Mouse (Mus musculus): ENCODE measurements around the gene Ccdc162.

Ccdc162 gene

DNA sequence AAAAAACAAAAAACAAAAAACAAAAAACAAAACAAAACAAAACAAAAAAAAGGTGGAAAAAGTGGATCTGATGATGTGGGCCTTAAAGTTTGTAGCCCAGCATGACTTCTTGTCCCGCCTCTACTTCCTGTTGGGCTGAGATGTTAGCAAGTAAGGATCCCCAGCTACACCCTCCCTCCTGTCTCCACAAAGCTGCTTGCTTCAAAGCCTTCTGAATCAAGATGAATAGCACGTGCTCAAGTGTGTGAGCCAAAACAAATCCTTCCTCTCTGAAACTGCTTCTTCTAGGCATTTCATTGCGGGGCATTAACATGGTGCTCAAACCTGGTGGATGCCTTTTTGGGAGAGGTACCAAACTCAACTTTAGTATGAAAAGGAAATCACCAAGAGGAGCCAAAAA, 77.7 kb downstream of the Ccdc162 start:
- intact Hi-C loops (cut with DNase I): no loop called here

DNA sequence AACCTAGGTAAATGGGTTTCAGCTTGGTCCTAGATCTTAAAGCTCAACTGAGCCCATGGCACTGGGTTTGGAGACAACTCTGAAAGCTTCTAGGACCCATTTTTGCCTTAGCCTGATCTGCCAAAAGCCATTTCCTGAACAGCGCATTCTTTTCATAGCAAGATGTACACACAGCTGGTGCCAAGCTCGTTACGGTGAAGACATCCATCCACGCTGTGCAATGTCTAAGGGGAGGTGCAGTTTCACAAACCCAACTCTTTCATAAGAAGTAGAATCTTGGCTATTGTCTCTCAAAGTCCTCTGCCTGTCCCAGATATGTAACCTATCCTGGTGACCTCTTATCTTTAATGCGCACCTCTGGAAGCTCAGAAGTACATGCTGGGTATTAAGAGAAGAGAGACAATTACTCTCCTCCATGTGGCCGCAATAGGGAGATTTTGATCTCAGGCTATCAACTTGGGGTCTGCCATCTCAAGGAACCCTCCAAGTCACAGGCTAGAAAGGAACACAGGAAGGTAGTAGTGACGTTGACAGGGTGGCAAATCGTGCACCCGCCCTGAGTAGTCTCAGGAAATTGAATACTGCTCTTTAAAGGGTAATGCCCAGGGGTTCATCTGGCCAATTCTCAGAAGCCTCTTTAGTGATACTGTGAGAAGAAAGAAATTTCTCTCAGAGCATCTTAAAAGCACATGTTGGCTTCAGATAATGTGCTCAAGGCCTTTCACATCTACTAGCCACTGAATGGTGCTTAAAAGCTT, 81.0 kb downstream of the Ccdc162 start:
- intact Hi-C loops (cut with DNase I): no loop called here

- intact Hi-C loops (cut with DNase I): no loop called here
Observed at GRCm38 (mm10) chr10:41633801-41634200, 82.6 kb downstream of the Ccdc162 start.

DNA sequence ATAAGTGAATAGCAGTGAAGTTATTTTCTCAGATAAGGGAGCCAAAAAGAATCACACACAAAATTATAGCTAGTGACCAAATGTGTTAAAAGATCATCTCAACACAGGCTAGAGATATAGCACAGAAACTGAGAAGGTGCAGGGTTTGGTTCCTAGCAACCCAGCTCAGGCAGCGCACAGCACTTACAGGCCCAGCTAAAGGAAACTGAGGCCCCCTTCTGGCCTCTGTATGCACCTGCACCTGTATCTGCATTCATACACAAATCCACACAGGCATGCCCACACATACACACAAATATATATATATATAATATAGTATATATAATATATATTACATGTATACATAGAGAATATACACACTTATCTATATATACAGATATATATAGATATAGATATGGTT, 84.4 kb downstream of the Ccdc162 start:
- intact Hi-C loops (cut with DNase I): no loop called here

GRCm38 (mm10) chr10:41626996-41627395, 89.4 kb downstream of the Ccdc162 start:
- intact Hi-C loops (cut with DNase I): no loop called here

DNA sequence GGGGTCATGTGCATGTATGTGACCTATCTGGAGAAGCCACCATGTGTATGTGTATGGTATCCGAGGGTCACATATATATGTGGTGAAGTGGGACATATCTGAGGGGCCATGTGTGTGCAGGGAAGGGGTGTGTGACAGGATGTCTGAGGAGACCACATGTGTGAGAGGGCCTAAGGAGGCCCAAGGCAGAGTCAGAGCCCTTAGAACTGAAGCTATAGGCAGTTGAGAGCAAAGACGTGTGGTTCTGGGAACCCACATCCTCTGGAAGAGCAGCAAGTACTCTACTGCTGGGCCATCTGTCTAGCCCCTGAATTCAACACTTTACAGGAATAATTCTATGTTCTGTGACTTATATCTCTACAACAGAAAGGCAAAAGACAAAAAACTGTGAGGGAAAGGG, 96.4 kb downstream of the Ccdc162 start:
- intact Hi-C loops (cut with DNase I): no loop called here

DNA sequence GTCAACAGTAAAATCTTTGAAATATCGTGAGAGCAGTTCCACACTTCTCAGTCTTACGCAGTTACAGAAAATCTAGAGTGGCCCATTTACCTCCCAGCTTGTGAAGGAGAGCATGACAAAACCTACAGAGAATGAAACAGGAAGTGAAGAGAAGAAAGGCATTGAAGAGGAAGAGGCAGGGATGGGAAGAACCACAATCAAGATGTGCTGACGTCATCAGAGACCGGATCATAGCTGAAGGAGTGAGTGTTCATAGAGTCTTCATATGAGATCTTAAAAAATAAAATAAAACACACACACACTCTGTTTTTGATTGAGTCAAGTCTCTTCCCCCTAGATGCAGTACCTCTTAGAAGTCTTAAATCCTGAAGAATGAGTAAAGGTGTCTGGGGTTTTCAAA, 100.9 kb downstream of the Ccdc162 start:
- intact Hi-C loops (cut with DNase I): no loop called here

- intact Hi-C loops (cut with DNase I): no loop called here
Observed at GRCm38 (mm10) chr10:41611941-41612340, 104.5 kb downstream of the Ccdc162 start.

GRCm38 (mm10) chr10:41609475-41609874, 107.0 kb downstream of the Ccdc162 start:
- intact Hi-C loops (cut with DNase I): no loop called here

GRCm38 (mm10) chr10:41608485-41608884, 107.9 kb downstream of the Ccdc162 start:
- intact Hi-C loops (cut with DNase I): no loop called here

GRCm38 (mm10) chr10:41602667-41603066, 113.8 kb downstream of the Ccdc162 start:
- intact Hi-C loops (cut with DNase I): no loop called here

DNA sequence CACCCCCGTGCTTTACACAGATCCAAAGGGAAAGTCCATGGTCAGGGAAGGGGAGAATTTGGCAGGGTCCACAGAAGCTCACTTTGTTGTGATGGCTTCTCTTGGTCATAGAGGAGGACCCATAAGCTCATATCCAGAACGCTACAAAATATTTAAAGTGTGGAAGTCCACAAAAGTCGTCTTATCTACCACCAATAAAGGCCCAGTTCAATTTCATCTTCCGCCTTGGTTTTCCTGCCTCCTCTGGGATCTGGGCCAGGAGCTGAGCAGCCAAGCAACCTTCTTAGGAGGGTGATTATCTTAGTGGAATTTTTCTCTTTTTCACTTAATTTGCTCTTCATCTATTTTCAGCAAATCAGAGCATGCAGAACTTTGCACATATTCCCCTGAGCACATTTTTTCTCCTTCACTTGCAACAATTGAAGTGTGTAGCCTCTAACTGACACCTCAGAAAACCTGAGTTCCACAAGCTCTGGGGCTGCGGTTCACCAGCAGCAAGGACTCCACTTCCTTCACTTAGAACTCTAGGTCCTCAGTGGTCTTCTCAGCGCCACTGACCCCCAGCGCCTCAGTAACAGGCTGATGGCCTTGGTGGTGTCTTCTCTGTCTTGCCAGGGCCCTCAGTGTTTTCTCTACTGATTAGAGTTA, 114.4 kb downstream of the Ccdc162 start:
- intact Hi-C loops (cut with DNase I): no loop called here

DNA sequence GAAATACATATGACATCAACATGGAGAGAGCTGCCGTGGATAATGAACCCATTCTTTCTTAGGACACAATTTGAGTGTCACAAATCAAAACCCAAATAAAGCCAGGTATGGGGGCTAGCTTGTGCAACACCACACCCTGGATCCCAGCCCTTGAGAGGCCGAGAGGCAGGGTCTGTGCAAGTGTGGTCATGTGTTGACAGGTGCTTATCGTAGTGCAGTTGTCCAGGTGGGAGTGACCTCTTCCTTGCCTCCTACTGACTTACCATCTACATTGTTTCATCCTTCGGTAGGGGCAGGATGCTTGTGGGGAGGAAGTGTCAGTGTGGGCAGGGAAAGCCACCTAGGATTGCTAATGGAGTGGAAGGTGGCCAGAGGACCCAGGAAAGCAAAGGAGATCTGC, 115.1 kb downstream of the Ccdc162 start:
- intact Hi-C loops (cut with DNase I): no loop called here

DNA sequence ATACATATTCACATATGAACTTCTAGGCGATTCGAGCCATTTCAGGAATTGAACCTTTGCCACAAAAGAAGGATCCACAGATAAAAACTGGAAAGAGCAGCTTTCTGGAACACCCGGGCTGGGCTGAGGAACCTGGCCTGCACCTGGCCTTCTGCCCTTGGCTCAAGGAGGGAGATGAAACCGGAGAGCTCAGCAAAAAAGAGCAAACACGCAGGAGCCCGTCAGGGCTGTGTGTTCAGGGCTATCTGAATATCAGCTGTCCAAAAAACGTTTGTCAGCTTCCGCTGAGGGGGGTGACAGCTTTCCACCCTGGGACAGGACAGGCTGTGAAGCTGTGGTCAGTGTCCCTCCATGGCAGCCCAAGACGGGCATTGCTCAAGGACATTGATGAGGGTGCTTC, 117.4 kb downstream of the Ccdc162 start:
- intact Hi-C loops (cut with DNase I): no loop called here

DNA sequence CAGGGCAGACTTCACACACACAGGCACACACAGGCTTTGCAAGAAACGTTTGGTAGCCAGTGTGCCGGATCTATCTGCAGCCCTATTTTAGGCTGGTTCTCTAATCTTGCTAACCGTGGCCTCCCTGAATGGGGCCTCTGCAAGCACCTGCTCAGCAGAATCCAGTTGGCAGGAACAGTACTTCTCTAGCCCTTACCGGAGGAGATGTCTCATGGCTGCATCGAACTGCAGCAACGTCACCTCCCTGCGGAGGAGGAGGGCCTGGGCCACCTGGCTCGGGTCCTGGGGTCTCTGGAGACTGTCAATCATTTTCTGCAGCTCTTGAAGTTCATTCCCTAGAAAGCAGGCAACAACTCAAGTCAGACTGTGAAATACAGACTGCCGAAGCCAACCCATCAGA, 118.2 kb downstream of the Ccdc162 start:
- intact Hi-C loops (cut with DNase I): no loop called here

GRCm38 (mm10) chr10:41595550-41595949, 120.9 kb downstream of the Ccdc162 start:
- intact Hi-C loops (cut with DNase I): no loop called here

DNA sequence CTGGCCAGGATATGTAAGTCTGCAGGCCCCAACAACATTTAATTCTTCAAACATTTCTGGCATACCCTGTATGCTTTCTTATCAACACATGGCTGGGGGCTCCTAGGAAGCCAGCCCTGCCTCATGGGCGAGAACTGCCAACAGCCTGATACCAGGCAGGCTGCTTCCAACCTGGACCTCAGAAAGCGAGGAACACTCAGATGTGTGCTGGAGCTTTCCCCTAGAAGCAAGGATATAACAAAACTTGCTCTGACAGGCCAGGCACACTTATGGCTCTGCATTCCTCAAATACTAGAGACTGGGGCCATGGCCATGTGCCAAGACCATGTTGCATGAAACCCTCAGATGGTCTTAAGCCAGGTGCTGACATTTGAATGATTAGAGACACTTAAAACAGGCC, 121.5 kb downstream of the Ccdc162 start:
- intact Hi-C loops (cut with DNase I): no loop called here

DNA sequence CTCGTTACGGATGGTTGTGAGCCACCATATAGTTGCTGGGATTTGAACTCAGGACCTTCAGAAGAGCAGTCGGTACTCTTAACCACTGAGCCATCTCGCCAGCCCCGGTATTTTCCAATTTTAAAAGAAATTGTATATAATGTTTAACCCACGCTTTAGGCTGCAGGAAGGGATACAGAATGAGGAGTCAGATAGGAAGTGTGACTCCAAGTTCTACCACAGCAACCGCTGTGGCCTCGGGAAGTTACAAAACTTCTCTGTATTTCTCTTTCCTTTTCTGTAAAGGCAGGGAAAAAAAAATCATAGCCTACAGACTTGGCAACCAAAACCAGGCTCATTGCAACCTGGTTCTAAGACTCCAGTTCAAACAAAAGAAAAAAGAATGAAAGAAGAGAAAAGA, 122.0 kb downstream of the Ccdc162 start:
- intact Hi-C loops (cut with DNase I): no loop called here

- intact Hi-C loops (cut with DNase I): no loop called here
Observed at GRCm38 (mm10) chr10:41588616-41589015, 127.8 kb downstream of the Ccdc162 start.

DNA sequence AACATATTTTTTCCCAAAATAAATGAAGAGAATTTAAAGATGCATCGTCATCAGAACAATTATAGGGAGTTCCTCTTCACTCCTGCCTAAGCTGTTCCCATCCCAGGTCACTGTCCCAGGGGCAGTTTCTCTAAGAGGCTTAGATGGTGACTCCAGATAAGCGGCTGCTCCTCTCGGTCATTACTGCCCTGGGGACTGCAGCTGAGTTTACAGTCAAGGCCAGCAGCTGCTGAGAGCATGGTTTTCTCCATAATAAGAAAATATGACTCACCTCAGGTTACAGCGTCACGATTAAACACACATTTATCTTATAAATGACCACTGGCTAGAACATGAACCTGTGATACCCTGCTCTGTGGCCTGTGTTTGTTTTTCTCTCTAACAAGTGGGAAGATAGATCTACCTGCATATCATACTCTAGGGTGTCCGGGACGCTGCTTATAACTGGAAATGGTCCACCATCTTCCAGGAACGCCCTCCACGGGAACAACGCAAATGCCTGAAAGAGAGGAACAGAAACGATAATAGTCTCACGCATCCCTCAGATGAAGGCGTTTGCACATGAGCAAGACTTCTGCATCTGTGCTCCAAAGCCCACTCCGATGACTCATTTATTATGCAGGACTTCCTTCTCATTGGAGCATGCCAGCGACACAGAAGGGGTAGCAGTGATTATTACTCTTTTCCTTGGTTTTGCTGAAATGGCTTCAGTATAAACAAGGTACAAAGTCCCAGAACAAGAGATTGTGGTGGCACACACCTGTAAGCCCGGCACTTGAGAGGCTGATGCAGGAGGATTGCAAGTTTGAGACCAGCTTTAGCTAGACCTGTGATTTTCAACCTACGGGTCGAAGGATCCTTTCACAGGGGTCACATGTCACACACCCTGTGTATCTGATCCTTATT, 129.2 kb downstream of the Ccdc162 start:
- intact Hi-C loops (cut with DNase I): no loop called here

DNA sequence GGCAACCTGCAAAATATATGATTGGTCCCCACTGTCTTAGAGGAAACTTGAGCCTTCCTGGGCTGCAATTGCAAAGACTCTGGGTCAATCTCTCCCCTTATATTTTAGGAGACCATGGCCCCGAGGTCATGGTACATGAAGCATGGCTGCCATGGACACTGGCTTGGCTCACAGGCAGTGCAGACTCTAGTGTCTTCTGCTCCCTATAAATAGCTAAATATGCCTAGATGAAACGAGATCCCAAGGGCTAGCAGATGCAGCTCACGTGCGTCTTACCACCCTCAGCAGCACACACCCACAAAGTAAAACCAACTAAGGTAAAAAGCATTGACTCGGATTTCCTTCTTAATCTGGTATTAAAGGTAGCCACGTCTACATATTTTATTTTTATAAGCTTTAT, 133.1 kb downstream of the Ccdc162 start:
- intact Hi-C loops (cut with DNase I): no loop called here

DNA sequence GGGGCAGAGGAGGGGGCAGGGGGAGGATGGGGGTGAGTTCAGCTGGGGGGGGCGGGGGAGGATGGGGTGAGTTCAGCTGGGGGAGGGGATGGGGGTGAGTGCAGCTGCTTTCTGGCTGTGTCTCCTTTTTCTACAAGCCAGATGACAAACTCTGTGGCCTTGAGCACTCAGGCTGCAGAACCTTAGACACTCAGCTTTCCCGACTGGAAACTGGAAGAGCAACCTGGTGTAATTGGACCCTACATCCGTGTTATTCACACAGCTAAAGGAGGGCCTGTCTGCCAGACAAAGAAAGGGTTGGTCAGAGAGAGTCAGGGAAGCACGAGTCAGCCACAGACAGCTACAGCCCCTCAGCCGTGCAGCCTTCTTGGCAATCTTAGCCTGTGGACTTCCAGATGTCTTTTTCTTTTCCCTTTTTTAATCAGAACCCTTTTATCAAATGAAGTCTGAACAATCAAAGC, 133.5 kb downstream of the Ccdc162 start:
- intact Hi-C loops (cut with DNase I): no loop called here
